Mouse (Mus musculus): ENCODE measurements around the gene B4galnt2. TPM values are rescaled to one million over a fixed set of nuclear protein-coding genes. Genes with fewer than 3 reads are reported as not detected.
A peak's percentile ranks its signal among the peaks of the same experiment; 100 is the strongest.

The B4galnt2 gene
- total and polyA plus RNA-seq, 3 experiments = 0.34 to 1.9 (median 0.42) TPM

DNA sequence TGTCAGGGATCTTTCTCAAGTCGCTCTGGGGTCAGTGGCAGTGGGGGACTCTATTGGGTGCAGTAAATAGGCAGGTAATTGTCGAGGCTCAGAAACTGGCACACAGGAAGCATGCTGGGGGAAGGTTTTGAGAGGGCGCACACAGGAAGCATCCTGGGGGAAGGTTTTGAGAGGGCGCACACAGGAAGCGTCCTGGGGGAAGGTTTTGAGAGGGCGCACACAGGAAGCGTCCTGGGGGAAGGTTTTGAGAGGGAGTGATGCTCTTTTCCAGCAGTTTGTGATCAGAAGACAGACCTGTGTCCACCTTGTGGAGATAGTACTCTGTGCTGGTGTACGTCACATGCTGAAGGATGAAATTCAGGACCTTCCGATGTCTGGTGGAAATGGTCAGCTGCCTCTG is 38.9 kb downstream of the B4galnt2 start:
- DNase-seq (ENCODE audit: extremely low read depth) = peak; percentile 35
- TF ChIP-seq HCFC1 (IDR thresholded peaks at IDR 0.05; ENCODE audit: low read depth, low read length) = peak; percentile 86
- 0 out of 2 replicates have a peak, but pooled peaks have one; percentile 20 for TF ChIP-seq POLR2A (IDR thresholded peaks at IDR 0.05; ENCODE audit: low read depth, low read length)
- no peak for TF ChIP-seq POLR2AphosphoS2 (IDR thresholded peaks at IDR 0.05; ENCODE audit: low read depth, low read length)
- no peak for TF ChIP-seq USF2 (conservative IDR thresholded peaks at IDR 0.05; ENCODE audit: low read depth, low read length)
- TF ChIP-seq KAT2A (IDR thresholded peaks at IDR 0.05; ENCODE audit: insufficient replicate concordance, low read length) = peak; percentile 60; the same call in 1 of the 2 replicates
- TF ChIP-seq CTCF (conservative IDR thresholded peaks at IDR 0.05 in 1 of 2, IDR thresholded peaks at IDR 0.05 in 1 of 2; ENCODE audit: low read depth in 2 of 2, low read length in 2 of 2) = no peak
- no peak for TF ChIP-seq ZNF384 (IDR thresholded peaks at IDR 0.05; ENCODE audit: low read depth, low read length)
- peak; percentile 61 for TF ChIP-seq ELF1 (IDR thresholded peaks at IDR 0.05; ENCODE audit: low read depth, low read length)
- TF ChIP-seq MAFK (IDR thresholded peaks at IDR 0.05; ENCODE audit: insufficient replicate concordance, low read length) = no peak
- TF ChIP-seq BHLHE40 (IDR thresholded peaks at IDR 0.05; ENCODE audit: low read depth, low read length) = no peak
- H3K36me3 ChIP-seq (replicated peaks in 1 of 2; ENCODE audit: control insufficient read depth in 1 of 2, insufficient read depth in 1 of 2, low read length in 1 of 2) = no peaks in the 10 kb centered on the region
- peaks cover 9% of the 10 kb centered on the region for H3K9me3 ChIP-seq (replicated peaks; ENCODE audit: low read length)
- no peak overlapping the region for H3K4me3 ChIP-seq (replicated peaks in 1 of 3; ENCODE audit: low read depth in 2 of 3, low read length in 2 of 3, poor library complexity in 1 of 3)
- no peak overlapping the region for H3K27ac ChIP-seq (ENCODE audit: insufficient read depth, low read depth)
- dilution Hi-C loops (cut with MboI; ENCODE audit: extremely low pct_ligation_motif_present, extremely low pct_unique_long_range_greater_than_20kb, low sequenced_read_pairs) (no loop called here), in situ Hi-C loops (cut with MboI; ENCODE audit: low pct_ligation_motif_present, low pct_unique_long_range_greater_than_20kb, low sequenced_read_pairs) (no loop called here)
- H3K9ac ChIP-seq (ENCODE audit: insufficient read depth, low read depth) = no peak overlapping the region
- H3K79me2 ChIP-seq (replicated peaks; ENCODE audit: control insufficient read depth, extremely low read depth, insufficient read depth, poor library complexity, severe bottlenecking) = no peaks in the 10 kb centered on the region
- H3K4me2 ChIP-seq (ENCODE audit: insufficient read depth, low read depth, poor library complexity, severe bottlenecking) = no peak overlapping the region
- peaks cover 2 to 7% of the 10 kb centered on the region in 2 experiments; a peak in 3 of 4 replicates for H3K4me1 ChIP-seq (ENCODE audit: control insufficient read depth in 1 of 2, insufficient read depth in 2 of 2)
- H3K27me3 ChIP-seq (replicated peaks) = peaks cover 22% of the 10 kb centered on the region

GRCm38 (mm10) chr11:95869918-95870470 is 44.7 kb downstream of the B4galnt2 start:
- H3K27me3 ChIP-seq (replicated peaks) = no peaks in the 10 kb centered on the region
- H3K36me3 ChIP-seq (replicated peaks in 1 of 2; ENCODE audit: control insufficient read depth in 1 of 2, insufficient read depth in 1 of 2, low read length in 1 of 2) = peaks cover 0 to 16% of the 10 kb centered on the region in 2 experiments
- peak overlapping the region; percentile 53 for H3K4me2 ChIP-seq (ENCODE audit: insufficient read depth, low read depth, poor library complexity, severe bottlenecking)
- no peaks in the 10 kb centered on the region for H3K79me2 ChIP-seq (replicated peaks; ENCODE audit: control insufficient read depth, extremely low read depth, insufficient read depth, poor library complexity, severe bottlenecking)
- H3K9me3 ChIP-seq (replicated peaks; ENCODE audit: low read length) = no peaks in the 10 kb centered on the region
- H3K4me3 ChIP-seq (replicated peaks in 1 of 3; ENCODE audit: low read depth in 2 of 3, low read length in 2 of 3, poor library complexity in 1 of 3) = no peak overlapping the region
- in situ Hi-C loops (cut with MboI; ENCODE audit: low pct_ligation_motif_present, low pct_unique_long_range_greater_than_20kb, low sequenced_read_pairs) (loop anchor here (5.0 kb wide), 1 partner anchor 38 kb away; no protein-coding TSS in a partner anchor), dilution Hi-C loops (cut with MboI; ENCODE audit: extremely low pct_ligation_motif_present, extremely low pct_unique_long_range_greater_than_20kb, low sequenced_read_pairs) (no loop called here)
- peak overlapping the region; percentile 59 for H3K27ac ChIP-seq (ENCODE audit: insufficient read depth, low read depth)
- peak; percentile 85 for DNase-seq (ENCODE audit: extremely low read depth)
- H3K9ac ChIP-seq (ENCODE audit: insufficient read depth, low read depth) = no peak overlapping the region
- peaks cover 11 to 30% of the 10 kb centered on the region in 2 experiments for H3K4me1 ChIP-seq (ENCODE audit: control insufficient read depth in 1 of 2, insufficient read depth in 2 of 2)
- TF ChIP-seq CHD1 (IDR thresholded peaks at IDR 0.05; ENCODE audit: low read depth, low read length) (no peak), EP300 (IDR thresholded peaks at IDR 0.05; ENCODE audit: low read length) (peak; percentile 76), KAT2A (IDR thresholded peaks at IDR 0.05; ENCODE audit: insufficient replicate concordance, low read length) (no peak), SIN3A (IDR thresholded peaks at IDR 0.05; ENCODE audit: low read length) (peak; percentile 58), ZNF384 (IDR thresholded peaks at IDR 0.05; ENCODE audit: low read depth, low read length) (no peak), MAFK (IDR thresholded peaks at IDR 0.05; ENCODE audit: insufficient replicate concordance, low read length) (peak; percentile 56; the same call in 1 of the 2 replicates), CHD2 (IDR thresholded peaks at IDR 0.05; ENCODE audit: low read length) (peak; percentile 63), ZKSCAN1 (IDR thresholded peaks at IDR 0.05; ENCODE audit: borderline replicate concordance, low read depth, low read length) (no peak), POLR2A (IDR thresholded peaks at IDR 0.05; ENCODE audit: low read depth, low read length) (no peak; the same call in 1 of the 2 replicates), PAX5 (IDR thresholded peaks at IDR 0.05; ENCODE audit: low read length) (no peak), E2F4 (IDR thresholded peaks at IDR 0.05; ENCODE audit: insufficient replicate concordance, low read depth, low read length) (0 out of 2 replicates have a peak, but pooled peaks have one; percentile 29), USF1 (IDR thresholded peaks at IDR 0.05; ENCODE audit: low read depth, low read length) (no peak), RCOR1 (conservative IDR thresholded peaks at IDR 0.05; ENCODE audit: low read depth, low read length) (peak; percentile 66; the same call in 1 of the 2 replicates), ZMIZ1 (IDR thresholded peaks at IDR 0.05; ENCODE audit: low read depth, low read length) (peak; percentile 57; the same call in 1 of the 2 replicates), ETS1 (conservative IDR thresholded peaks at IDR 0.05; ENCODE audit: low read depth, low read length) (peak; percentile 78), UBTF (IDR thresholded peaks at IDR 0.05; ENCODE audit: low read depth, low read length) (no peak), MEF2A (IDR thresholded peaks at IDR 0.05; ENCODE audit: borderline replicate concordance, low read depth, low read length) (peak; percentile 81), ELF1 (IDR thresholded peaks at IDR 0.05; ENCODE audit: low read depth, low read length) (peak; percentile 51), JUN (IDR thresholded peaks at IDR 0.05; ENCODE audit: insufficient read depth, low read depth, low read length) (no peak), MXI1 (IDR thresholded peaks at IDR 0.05; ENCODE audit: low read depth, low read length) (peak; percentile 80; the same call in 1 of the 2 replicates), GABPA (IDR thresholded peaks at IDR 0.05; ENCODE audit: insufficient replicate concordance, low read depth, low read length) (no peak), NELFE (IDR thresholded peaks at IDR 0.05; ENCODE audit: low read depth, low read length) (0 out of 2 replicates have a peak, but pooled peaks have one; percentile 42), POLR2AphosphoS2 (IDR thresholded peaks at IDR 0.05; ENCODE audit: low read depth, low read length) (no peak), MAZ (IDR thresholded peaks at IDR 0.05; ENCODE audit: low read depth, low read length) (peak; percentile 67; the same call in 1 of the 2 replicates), USF2 (conservative IDR thresholded peaks at IDR 0.05; ENCODE audit: low read depth, low read length) (no peak), RAD21 (IDR thresholded peaks at IDR 0.05; ENCODE audit: low read depth, low read length) (no peak), MAX (IDR thresholded peaks at IDR 0.05; ENCODE audit: low read length) (peak; percentile 83)

Data from CH12.LX (cell line).